Mouse (Mus musculus): Measurements from ENCODE around the gene Agpat2.

DNA sequence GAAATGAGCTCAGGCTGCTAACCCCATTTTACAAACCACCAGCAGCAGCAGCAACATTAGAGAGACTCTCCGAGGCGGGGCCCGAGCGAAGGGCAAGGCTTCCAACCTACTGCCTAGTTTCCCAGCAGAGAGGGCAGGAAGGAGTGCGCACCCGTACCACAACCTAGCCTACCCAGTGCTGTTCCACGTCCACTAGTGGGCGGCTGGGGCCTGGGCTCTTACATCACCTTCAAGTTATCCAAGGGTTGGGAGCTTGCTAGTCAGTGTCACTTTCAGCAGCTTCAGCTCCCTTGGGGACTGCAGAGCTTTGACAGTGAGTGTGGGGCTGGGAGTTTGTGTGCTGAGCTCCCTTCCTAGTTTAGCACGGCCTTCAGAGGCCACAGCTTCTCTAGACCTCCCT, 32.8 kb downstream of the Agpat2 start:
- TF ChIP-seq CTCF (IDR thresholded peaks at IDR 0.05; ENCODE audit: borderline replicate concordance, extremely low read depth, insufficient read depth, insufficient read length) (no peak), POLR2A (IDR thresholded peaks at IDR 0.05; ENCODE audit: borderline replicate concordance, extremely low read depth, insufficient read depth, insufficient read length, poor library complexity, severe bottlenecking) (no peak)
